Mouse (Mus musculus): Measurements from ENCODE around the gene Utp18. TPM values are rescaled to one million over a fixed set of nuclear protein-coding genes. Genes with fewer than 3 reads are reported as not detected.

Gene Utp18
- polyA plus RNA-seq, 1 experiment from 2014 or later, result 34.3 TPM

GRCm38 (mm10) chr11:93812955-93813354 is 72.6 kb downstream of the Utp18 start:
- Histone ChIP-seq H3K4me1 (ENCODE audit: control insufficient read depth, insufficient read depth, low read length) (peaks cover 3% of the 10 kb centered on the region; the same call in 1 of the 2 replicates), H3K27me3 (replicated peaks; ENCODE audit: control insufficient read depth, insufficient read depth, low read length) (no peaks in the 10 kb centered on the region), H3K9ac (ENCODE audit: low read length) (no peak overlapping the region), H3K9me3 (replicated peaks; ENCODE audit: control insufficient read depth, low read length) (no peaks in the 10 kb centered on the region), H3K27ac (ENCODE audit: low read depth, low read length) (no peak overlapping the region), H3K4me3 (ENCODE audit: low read depth, low read length) (no peak overlapping the region), H3K36me3 (ENCODE audit: control insufficient read depth, insufficient read depth, low read length) (no peaks in the 10 kb centered on the region), H3K4me2 (ENCODE audit: low read length) (no peak overlapping the region)
- no peak for ATAC-seq
- no peak for DNase-seq (ENCODE audit: low spot score)
- WGBS, result 68% methylated on average over 4 of the region's 4 CpGs

GRCm38 (mm10) chr11:93812125-93812868 is 73.3 kb downstream of the Utp18 start:
- Histone ChIP-seq H3K9me3 (replicated peaks; ENCODE audit: control insufficient read depth, low read length) (no peaks in the 10 kb centered on the region), H3K27ac (ENCODE audit: low read depth, low read length) (no peak overlapping the region), H3K4me3 (ENCODE audit: low read depth, low read length) (no peak overlapping the region), H3K36me3 (ENCODE audit: control insufficient read depth, insufficient read depth, low read length) (no peaks in the 10 kb centered on the region), H3K9ac (ENCODE audit: low read length) (no peak overlapping the region), H3K27me3 (replicated peaks; ENCODE audit: control insufficient read depth, insufficient read depth, low read length) (no peaks in the 10 kb centered on the region), H3K4me1 (ENCODE audit: control insufficient read depth, insufficient read depth, low read length) (no peaks in the 10 kb centered on the region), H3K4me2 (ENCODE audit: low read length) (no peak overlapping the region)
- DNase-seq (ENCODE audit: low spot score) (peak; percentile 88), ATAC-seq (peak; percentile 86)
- 37% methylated on average over 11 of the region's 11 CpGs for WGBS

Other genes starting within 250 kb of the Utp18 start
- gene Mbtd1, start 86 bp upstream of the Utp18 start, polyA plus RNA-seq (2014; fragmentation: Nextera tagmentation; extraction: Ambion mirVana), result 25.1 and 27.2 TPM in 2 replicates
- gene Nme2, start 70.5 kb upstream of the Utp18 start, polyA plus RNA-seq (2014; fragmentation: Nextera tagmentation; extraction: Ambion mirVana), result 107 and 124 TPM in 2 replicates
- 359 and 434 TPM in 2 replicates for gene Gm20390, start 82.5 kb upstream of the Utp18 start, polyA plus RNA-seq (2014; fragmentation: Nextera tagmentation; extraction: Ambion mirVana)
- 391 and 476 TPM in 2 replicates for gene Nme1, start 82.8 kb upstream of the Utp18 start, polyA plus RNA-seq (2014; fragmentation: Nextera tagmentation; extraction: Ambion mirVana)
- 89.6 and 109 TPM in 2 replicates for gene Spag9, start 110.3 kb upstream of the Utp18 start, polyA plus RNA-seq (2014; fragmentation: Nextera tagmentation; extraction: Ambion mirVana)

All from forebrain, embryonic 14.5 days (tissue).